Mouse (Mus musculus): ENCODE measurements around the gene Ccnd3.

The Ccnd3 gene

GRCm38 (mm10) chr17:47543051-47543650, 38.3 kb downstream of the Ccnd3 start:
- no peak for DNase-seq (ENCODE audit: low read depth, low spot score)

- no peak for DNase-seq (ENCODE audit: low read depth, low spot score)
These were observed 40.3 kb downstream of the Ccnd3 start for GRCm38 (mm10) chr17:47545154-47545553.

DNA sequence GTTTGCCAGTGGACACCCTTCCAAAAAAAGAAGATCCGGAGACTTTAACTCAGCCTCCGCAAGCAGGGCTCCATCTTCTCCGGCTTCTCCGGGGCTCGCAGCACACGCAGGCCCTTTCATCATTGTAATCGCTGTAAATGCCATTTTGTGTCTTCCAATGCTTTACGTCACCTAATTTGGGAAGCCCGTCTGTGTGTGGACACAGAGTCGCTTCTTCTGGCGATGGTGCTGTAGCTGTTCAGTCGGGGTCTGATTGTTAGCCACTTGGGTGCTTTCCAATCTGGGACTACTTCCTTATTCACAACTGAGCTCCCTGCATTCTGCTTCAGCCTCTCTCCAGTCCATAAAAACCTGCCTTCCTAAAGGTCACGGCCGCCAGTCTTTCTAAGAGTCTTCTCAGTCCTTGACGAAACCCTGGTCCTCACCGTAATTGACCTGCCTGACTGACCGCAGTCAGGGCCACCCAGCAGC, 41.0 kb downstream of the Ccnd3 start:
- no peak for DNase-seq (ENCODE audit: low read depth, low spot score)

- DNase-seq (ENCODE audit: low read depth, low spot score): no peak
These were observed 46.2 kb downstream of the Ccnd3 start for GRCm38 (mm10) chr17:47551049-47551448.

GRCm38 (mm10) chr17:47552994-47553393, 48.1 kb downstream of the Ccnd3 start:
- DNase-seq (ENCODE audit: low read depth, low spot score): no peak

DNA sequence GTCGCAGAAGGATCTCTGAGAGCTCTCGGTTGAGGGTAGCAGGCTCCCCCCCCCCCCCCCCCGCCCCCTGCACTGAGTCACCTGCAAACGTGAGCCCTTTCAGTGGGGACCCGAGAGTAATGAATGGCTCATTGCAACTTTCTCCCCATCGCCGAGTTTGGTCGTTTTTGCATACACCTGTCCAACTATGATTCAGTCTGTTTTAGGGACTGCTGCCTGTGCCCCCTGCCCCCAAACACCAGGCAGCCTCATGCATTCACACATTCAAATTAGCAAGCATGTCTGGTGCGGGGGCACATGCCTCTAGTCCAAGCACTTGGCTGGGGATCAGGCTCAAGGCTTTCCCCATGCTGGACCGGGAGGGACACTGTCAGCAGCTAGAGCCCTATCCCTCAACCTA, 49.8 kb downstream of the Ccnd3 start:
- DNase-seq (ENCODE audit: low read depth, low spot score): no peak

GRCm38 (mm10) chr17:47557179-47557578, 52.3 kb downstream of the Ccnd3 start:
- no peak for DNase-seq (ENCODE audit: low read depth, low spot score)

- DNase-seq (ENCODE audit: low read depth, low spot score): no peak
These were observed 54.9 kb downstream of the Ccnd3 start for GRCm38 (mm10) chr17:47559726-47560125.

DNA sequence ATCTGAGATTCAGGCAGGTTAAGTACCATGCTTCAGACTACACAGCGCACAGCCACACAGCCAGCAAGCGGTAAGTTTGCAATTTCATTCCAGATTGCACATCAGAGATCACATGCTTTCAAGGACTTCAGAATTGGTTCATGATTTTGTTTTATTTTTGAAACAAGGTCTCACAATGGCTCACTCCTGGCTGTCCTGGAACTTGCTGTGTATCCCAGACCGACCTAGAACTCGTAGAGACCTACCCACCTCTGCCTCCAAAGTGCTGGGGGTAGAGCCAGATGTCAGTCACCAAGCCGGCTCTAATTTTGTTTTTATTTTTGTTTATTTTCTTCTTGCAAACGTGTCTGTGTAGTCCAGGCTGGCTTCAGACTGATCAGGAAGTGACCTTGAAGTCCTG, 58.0 kb downstream of the Ccnd3 start:
- no peak for DNase-seq (ENCODE audit: low read depth, low spot score)

DNA sequence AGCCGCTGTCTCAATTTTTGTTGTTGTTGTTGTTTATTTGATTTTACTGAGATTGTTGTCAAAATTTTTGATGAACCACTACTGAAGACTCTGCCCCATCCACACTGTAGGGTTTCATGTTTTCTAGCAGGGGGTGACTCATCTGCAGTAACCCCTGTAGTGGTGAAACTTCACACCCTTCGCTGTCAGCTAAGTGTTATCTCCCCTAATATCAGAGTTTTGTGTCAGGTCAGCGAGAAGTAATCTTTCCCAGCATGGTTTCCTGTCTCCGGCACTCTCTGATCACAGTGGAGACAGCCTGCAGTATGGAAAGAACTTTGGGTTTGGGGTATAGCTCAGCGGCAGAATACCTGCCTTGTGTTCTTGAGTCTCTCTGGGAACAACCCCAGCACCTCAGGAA, 59.8 kb downstream of the Ccnd3 start:
- DNase-seq (ENCODE audit: low read depth, low spot score): peak; percentile 48

DNA sequence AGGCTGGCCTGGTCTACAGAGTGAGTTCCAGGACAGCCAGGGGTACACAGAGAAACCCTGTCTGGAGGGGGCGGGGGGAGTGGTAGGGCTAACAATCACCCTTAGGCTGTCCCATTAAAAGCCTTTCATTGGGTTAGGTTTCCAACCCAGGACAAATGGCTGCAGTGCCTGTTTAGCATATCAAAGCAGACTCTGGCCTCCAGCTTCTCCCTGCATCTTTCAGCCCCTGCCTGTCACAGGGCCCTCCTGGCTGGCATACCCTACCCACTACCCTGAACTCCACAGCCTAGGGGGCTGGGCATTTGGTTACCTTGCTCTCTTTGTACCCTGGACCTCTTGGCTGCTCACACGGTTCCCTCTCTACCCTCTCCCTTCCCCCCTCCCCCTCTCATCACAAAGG, 61.3 kb downstream of the Ccnd3 start:
- DNase-seq (ENCODE audit: low read depth, low spot score): no peak

GRCm38 (mm10) chr17:47567271-47567670, 62.4 kb downstream of the Ccnd3 start:
- DNase-seq (ENCODE audit: low read depth, low spot score): no peak

DNA sequence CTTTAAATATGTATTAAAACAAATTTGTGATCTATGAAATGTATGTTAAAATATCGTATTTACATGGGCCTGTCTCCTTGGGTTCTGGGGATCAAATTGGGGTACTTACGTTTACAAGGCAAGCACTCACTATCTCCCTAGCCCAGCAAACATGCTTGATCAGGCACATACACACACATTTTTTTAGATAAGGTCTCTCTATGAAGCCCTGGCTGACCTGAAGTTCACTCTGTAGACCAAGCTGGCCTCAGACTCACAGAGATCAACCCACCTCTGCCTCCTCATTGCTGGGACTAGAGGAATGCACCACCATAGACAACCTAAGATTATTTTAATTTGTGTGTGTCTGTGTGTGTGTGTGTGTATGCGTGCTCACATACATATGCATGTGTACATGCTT, 63.5 kb downstream of the Ccnd3 start:
- DNase-seq (ENCODE audit: low read depth, low spot score): no peak

DNA sequence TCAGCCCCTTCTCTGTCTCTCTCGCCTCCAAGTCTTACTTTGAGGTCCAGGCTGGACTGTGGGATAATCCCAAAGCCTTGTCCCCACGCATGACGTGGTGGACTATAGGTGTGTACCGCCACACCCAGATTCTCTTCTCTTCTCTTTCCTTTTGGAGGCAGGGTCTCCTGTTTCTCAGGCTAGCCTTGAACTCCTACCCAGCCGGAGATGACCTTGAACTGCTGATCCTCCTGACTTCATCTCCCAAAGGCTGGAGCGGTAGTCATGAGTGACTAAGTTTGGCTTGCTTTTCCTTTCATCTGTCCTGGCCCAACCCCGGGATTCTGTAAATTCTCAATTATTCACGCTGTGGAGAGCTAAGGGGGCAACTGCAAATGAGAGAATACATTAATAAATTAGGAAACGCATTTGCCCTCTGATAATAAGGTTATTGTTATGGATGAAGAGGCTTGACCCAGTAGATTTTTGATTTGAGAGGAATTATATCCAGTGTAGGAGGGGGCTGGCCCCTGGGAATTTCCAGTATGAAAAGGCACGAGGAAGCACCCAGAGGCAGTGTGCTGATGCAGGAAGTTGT, 64.2 kb downstream of the Ccnd3 start:
- no peak for DNase-seq (ENCODE audit: low read depth, low spot score)

DNA sequence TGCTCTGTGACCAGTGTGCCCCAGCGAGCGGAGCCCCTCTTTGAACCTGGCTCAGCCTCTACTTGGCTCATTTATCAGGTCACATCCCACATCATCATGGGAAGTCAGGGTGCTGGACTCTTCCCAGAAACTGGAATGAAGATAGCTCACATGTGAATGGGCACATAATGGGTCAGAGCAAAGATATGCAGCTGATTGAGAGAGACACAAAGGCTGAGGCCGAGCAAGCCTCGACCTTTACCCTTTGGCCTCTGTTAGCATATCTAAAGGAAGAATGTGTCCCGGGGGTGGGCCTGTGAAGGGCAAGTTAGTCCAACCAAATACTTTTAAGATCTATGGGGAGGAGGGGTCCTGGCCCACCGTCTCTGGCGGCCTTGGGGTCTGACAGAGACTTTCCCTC, 66.8 kb downstream of the Ccnd3 start:
- DNase-seq (ENCODE audit: low read depth, low spot score): no peak

DNA sequence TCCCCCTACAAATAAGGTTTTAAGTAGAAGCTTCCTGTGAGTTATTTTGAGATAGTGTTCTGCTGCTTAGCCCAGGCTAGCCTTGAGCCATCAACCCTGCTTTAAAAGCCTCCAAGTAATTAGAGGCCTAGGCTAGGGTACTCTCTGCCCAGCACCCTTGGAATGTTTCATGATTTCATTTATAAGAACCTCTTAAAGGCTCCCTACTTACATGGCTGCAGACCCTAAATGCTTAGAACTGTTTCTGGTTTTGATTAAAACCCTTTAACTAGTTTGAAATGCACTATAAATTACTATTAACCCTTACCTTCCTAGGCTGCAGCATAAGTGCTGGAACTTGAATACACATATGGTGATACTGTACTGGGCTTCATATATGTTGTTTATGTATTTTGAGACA, 67.6 kb downstream of the Ccnd3 start:
- no peak for DNase-seq (ENCODE audit: low read depth, low spot score)

DNA sequence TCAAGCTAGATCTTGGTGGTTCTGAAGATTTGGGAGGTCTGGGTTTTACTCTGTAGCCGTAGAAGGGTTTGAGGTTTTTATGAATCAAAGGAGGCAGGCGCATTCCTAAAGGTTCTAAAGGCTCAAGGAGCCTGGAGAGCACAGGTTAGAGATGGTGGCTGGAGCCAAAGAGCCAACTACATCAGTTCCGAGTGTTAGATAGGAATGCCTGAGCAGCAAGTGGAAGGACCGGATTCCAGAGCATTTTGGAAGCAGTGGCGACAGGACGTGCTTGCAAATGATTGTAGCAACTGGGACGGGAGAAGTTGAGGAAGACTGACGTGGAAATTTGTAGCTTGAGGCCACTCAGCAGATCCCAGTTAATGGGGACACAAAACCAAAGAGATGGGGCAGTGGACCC, 69.2 kb downstream of the Ccnd3 start:
- no peak for DNase-seq (ENCODE audit: low read depth, low spot score)

GRCm38 (mm10) chr17:47574830-47575229, 70.0 kb downstream of the Ccnd3 start:
- DNase-seq (ENCODE audit: low read depth, low spot score): no peak

- DNase-seq (ENCODE audit: low read depth, low spot score): no peak
These were observed 73.8 kb downstream of the Ccnd3 start for GRCm38 (mm10) chr17:47578655-47579054.

- no peak for DNase-seq (ENCODE audit: low read depth, low spot score)
These were observed 76.1 kb downstream of the Ccnd3 start for GRCm38 (mm10) chr17:47580962-47581361.

- DNase-seq (ENCODE audit: low read depth, low spot score): no peak
These were observed 83.7 kb downstream of the Ccnd3 start for GRCm38 (mm10) chr17:47588517-47588916.

DNA sequence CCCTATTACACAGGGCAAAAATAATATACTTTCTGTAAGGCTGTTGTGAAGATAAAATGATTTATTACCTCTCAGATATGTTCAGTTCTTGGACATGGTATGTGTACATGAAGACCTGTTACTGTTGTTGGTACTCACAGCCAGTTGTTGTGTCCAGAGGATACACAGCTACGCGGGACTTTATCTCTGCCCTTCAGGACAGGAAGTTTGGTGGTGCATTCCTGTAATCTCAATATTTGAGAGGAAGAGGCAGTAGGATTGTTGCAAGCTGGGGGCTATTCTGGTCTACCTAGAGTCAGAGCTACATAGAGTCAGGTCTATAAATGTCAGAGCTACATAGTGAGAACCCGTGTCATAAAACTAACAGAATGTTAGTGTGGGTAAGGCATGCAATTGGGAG, 86.2 kb downstream of the Ccnd3 start:
- DNase-seq (ENCODE audit: low read depth, low spot score): no peak

DNA sequence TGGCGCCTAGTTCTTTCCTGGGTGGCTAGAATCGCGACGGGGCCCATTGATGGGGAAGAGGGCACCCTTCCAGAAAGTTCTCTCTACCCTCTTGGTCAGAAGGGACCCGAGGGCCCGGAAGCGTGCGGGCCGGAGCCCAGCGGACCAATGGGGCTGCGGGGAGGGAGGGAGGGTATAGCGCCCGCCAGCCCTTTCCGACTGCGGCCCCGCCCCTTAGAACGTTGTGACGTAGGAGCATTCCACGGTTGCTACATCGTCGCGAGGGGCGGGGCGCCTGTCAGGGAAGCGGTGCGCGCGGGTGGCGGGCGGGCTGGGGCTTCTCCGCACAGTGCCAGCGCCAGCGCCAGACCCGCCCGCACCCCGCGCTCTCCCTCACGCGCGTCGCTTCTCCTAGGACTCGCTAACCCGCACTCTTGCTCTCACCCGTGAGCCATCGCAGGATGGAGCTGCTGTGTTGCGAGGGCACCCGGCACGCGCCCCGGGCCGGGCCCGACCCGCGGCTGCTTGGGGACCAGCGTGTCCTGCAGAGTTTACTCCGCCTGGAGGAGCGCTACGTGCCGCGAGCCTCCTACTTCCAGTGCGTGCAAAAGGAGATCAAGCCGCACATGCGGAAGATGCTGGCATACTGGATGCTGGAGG, 88.5 kb downstream of the Ccnd3 start:
- peak; percentile 95 for DNase-seq (ENCODE audit: low read depth, low spot score)
